Mouse (Mus musculus) kidney, adult 11 months (tissue): ENCODE data around the gene Axl.
"Not testable (repeated sequence)": the region's sequence is repeated elsewhere in the genome, so short reads cannot be mapped to it uniquely, and the experiment has no call there.

ENCODE experiments used
- DNase-seq: peaks from one replicate; pipeline ENCODE4 v3.0.0; 2022

Gene Axl

GRCm38 (mm10) chr7:25793679-25794078 lies 5.2 kb upstream of the Axl start:
- no peak for DNase-seq

GRCm38 (mm10) chr7:25792966-25793365 lies 4.5 kb upstream of the Axl start:
- not testable (repeated sequence) for DNase-seq

GRCm38 (mm10) chr7:25790615-25791014 lies 2.1 kb upstream of the Axl start:
- DNase-seq, result no peak

- no peak for DNase-seq
Measured at GRCm38 (mm10) chr7:25789129-25789440, 580 bp upstream of the Axl start.

- no peak for DNase-seq
Measured at GRCm38 (mm10) chr7:25787456-25788219, 867 bp downstream of the Axl start.

- DNase-seq, result no peak
Measured at GRCm38 (mm10) chr7:25786974-25787373, 1.5 kb downstream of the Axl start.

GRCm38 (mm10) chr7:25785752-25786151 lies 2.8 kb downstream of the Axl start:
- DNase-seq, result no peak

- DNase-seq, result no peak
Measured at GRCm38 (mm10) chr7:25784808-25785207, 3.7 kb downstream of the Axl start.

- DNase-seq, result no peak
Measured at GRCm38 (mm10) chr7:25783746-25784145, 4.8 kb downstream of the Axl start.

- no peak for DNase-seq
Measured at GRCm38 (mm10) chr7:25782744-25783143, 5.8 kb downstream of the Axl start.

- no peak for DNase-seq
Measured at GRCm38 (mm10) chr7:25781937-25782610, 6.4 kb downstream of the Axl start.

- no peak for DNase-seq
Measured at GRCm38 (mm10) chr7:25781321-25781936, 7.1 kb downstream of the Axl start.

GRCm38 (mm10) chr7:25780753-25781152 lies 7.8 kb downstream of the Axl start:
- no peak for DNase-seq

- no peak for DNase-seq
Measured at GRCm38 (mm10) chr7:25780021-25780420, 8.5 kb downstream of the Axl start.

GRCm38 (mm10) chr7:25768229-25768628 lies 20.3 kb downstream of the Axl start:
- DNase-seq, result no peak

- DNase-seq, result no peak
Measured at GRCm38 (mm10) chr7:25766108-25766507, 22.4 kb downstream of the Axl start.

- DNase-seq, result peak; percentile 25
Measured at GRCm38 (mm10) chr7:25764221-25764620, 24.3 kb downstream of the Axl start.

GRCm38 (mm10) chr7:25763678-25764077 lies 24.8 kb downstream of the Axl start:
- peak; percentile 34 for DNase-seq

- DNase-seq, result no peak
Measured at GRCm38 (mm10) chr7:25761354-25761753, 27.2 kb downstream of the Axl start.

GRCm38 (mm10) chr7:25756011-25756410 lies 32.5 kb downstream of the Axl start:
- DNase-seq, result peak; percentile 93

- DNase-seq, result no peak
Measured at GRCm38 (mm10) chr7:25755468-25755833, 33.1 kb downstream of the Axl start.

- DNase-seq, result peak; percentile 100
Measured at GRCm38 (mm10) chr7:25754738-25755467, 33.6 kb downstream of the Axl start, which contains the start of gene Hnrnpul1. Hnrnpul1 (minus strand) TSS chr7:25754757.

GRCm38 (mm10) chr7:25754439-25754737 lies 34.1 kb downstream of the Axl start:
- no peak for DNase-seq
